Mouse (Mus musculus): ENCODE measurements around the gene Syf2.

Syf2 gene

GRCm38 (mm10) chr4:134968605-134968976 is 37.9 kb downstream of the Syf2 start:
- no peak for DNase-seq (ENCODE audit: low read depth, low spot score)

- peak; percentile 17 for DNase-seq (ENCODE audit: low read depth, low spot score)
Observed at GRCm38 (mm10) chr4:134975261-134975928, 44.7 kb downstream of the Syf2 start.

- DNase-seq (ENCODE audit: low read depth, low spot score) = no peak
Observed at GRCm38 (mm10) chr4:134975929-134976308, 45.2 kb downstream of the Syf2 start.

- DNase-seq (ENCODE audit: low read depth, low spot score) = no peak
Observed at GRCm38 (mm10) chr4:134978930-134979329, 48.2 kb downstream of the Syf2 start.

GRCm38 (mm10) chr4:134981959-134982431 is 51.3 kb downstream of the Syf2 start:
- no peak for DNase-seq (ENCODE audit: low read depth, low spot score)

GRCm38 (mm10) chr4:134983136-134983535 is 52.4 kb downstream of the Syf2 start:
- DNase-seq (ENCODE audit: low read depth, low spot score) = no peak

GRCm38 (mm10) chr4:134984555-134984954 is 53.9 kb downstream of the Syf2 start:
- DNase-seq (ENCODE audit: low read depth, low spot score) = peak; percentile 30

GRCm38 (mm10) chr4:134985626-134986335 is 55.1 kb downstream of the Syf2 start:
- peak; percentile 9 for DNase-seq (ENCODE audit: low read depth, low spot score)

GRCm38 (mm10) chr4:134986336-134986635 is 55.6 kb downstream of the Syf2 start:
- peak; percentile 83 for DNase-seq (ENCODE audit: low read depth, low spot score)

- no peak for DNase-seq (ENCODE audit: low read depth, low spot score)
Observed at GRCm38 (mm10) chr4:134986963-134987362, 56.3 kb downstream of the Syf2 start.

All from 3T3-L1 (cell line).